Mouse (Mus musculus): Measurements from ENCODE around the gene Olfr67. TPM values are rescaled to one million over a fixed set of nuclear protein-coding genes. Genes with fewer than 3 reads are reported as not detected.
"Not testable (repeated sequence)": the region's sequence is repeated elsewhere in the genome, so short reads cannot be mapped to it uniquely, and the experiment has no call there.

Gene Olfr67
- not detected in 2 replicates for polyA plus RNA-seq (2015; fragmentation: Nextera tagmentation; extraction: Ambion mirVana)

DNA sequence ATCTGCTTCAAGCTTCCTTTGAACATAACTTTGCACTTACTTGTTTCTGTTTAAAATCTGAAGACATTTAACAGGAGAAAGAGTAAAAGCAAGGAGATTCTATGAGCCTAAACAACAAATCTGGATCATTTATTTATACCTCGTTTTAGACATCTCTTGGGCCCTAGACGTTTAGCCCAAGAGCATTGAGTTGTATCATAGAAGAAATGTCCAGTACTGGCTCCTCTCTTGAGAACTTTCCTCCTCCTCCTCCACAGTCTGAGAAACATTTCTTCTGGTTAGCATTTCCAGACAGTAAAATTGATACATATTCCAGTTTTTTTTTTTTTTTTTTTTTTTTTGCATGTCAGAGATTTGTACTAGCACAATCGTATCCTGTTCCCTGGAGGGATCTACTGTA lies at the start of gene Olfr67:
TSS of gene Olfr67 (minus strand) at position 101 of the 400 bp plus-strand sequence.
- DNase-seq (ENCODE audit: low spot score) (no peak), ATAC-seq (ENCODE audit: low FRiP score, low TSS enrichment) (no peak)
- Histone ChIP-seq H3K4me2 (replicated peaks; ENCODE audit: low read depth) (no peak within 1 kb of the TSS), H3K36me3 (ENCODE audit: control insufficient read depth, insufficient read depth, low read length) (no peaks in the 10 kb centered on the region), H3K4me1 (replicated peaks; ENCODE audit: control insufficient read depth, insufficient read depth) (no peaks in the 10 kb centered on the region), H3K27me3 (ENCODE audit: control insufficient read depth, insufficient read depth, low read length) (no peaks in the 10 kb centered on the region), H3K27ac (replicated peaks) (no peak within 1 kb of the TSS), H3K9me3 (ENCODE audit: control insufficient read depth, low read length) (no peaks in the 10 kb centered on the region), H3K4me3 (ENCODE audit: low read depth, low read length) (no peak within 1 kb of the TSS), H3K9ac (ENCODE audit: low read length) (no peak within 1 kb of the TSS)
- TF ChIP-seq CTCF (IDR thresholded peaks at IDR 0.05; ENCODE audit: low read depth) (no peak), EP300 (optimal IDR thresholded peaks at IDR 0.05) (no peak)
- WGBS = 63% methylated on average over 3 of the region's 3 CpGs

DNA sequence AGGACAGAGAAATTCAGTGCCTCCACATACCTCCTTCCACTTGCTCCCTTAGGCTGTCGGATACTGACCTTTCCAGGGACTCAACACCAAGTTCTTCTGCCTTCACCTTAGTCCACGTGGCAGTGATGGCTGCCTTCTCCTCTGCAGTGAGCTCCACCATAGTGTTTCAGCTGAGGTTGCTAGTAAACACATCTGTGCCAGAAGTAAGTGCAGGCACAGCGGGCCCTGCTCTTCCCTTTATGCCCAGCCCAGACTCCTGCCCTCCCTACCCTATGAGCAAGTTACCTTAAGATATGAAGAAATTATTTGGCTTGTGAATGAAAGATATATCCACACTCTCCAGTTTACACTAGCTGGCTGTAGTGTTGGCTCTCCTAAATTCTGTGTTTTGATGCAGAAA lies 48.6 kb upstream of the Olfr67 start, which contains the start of gene Hbb-bh2:
TSS of gene Hbb-bh2 (minus strand) at position 253 of the 400 bp plus-strand sequence.
- 54% methylated on average over 3 of the region's 3 CpGs for WGBS
- TF ChIP-seq EP300 (optimal IDR thresholded peaks at IDR 0.05) (no peak), CTCF (IDR thresholded peaks at IDR 0.05; ENCODE audit: low read depth) (no peak)
- Histone ChIP-seq H3K27ac (replicated peaks) (no peak within 1 kb of the TSS), H3K9ac (ENCODE audit: low read length) (no peak within 1 kb of the TSS), H3K36me3 (ENCODE audit: control insufficient read depth, insufficient read depth, low read length) (no peaks in the 10 kb centered on the region), H3K4me1 (replicated peaks; ENCODE audit: control insufficient read depth, insufficient read depth) (no peaks in the 10 kb centered on the region), H3K4me2 (replicated peaks; ENCODE audit: low read depth) (no peak within 1 kb of the TSS), H3K27me3 (ENCODE audit: control insufficient read depth, insufficient read depth, low read length) (no peaks in the 10 kb centered on the region), H3K9me3 (ENCODE audit: control insufficient read depth, low read length) (no peaks in the 10 kb centered on the region), H3K4me3 (ENCODE audit: low read depth, low read length) (no peak within 1 kb of the TSS)
- no peak for ATAC-seq (ENCODE audit: low FRiP score, low TSS enrichment)
- DNase-seq (ENCODE audit: low spot score) = no peak

DNA sequence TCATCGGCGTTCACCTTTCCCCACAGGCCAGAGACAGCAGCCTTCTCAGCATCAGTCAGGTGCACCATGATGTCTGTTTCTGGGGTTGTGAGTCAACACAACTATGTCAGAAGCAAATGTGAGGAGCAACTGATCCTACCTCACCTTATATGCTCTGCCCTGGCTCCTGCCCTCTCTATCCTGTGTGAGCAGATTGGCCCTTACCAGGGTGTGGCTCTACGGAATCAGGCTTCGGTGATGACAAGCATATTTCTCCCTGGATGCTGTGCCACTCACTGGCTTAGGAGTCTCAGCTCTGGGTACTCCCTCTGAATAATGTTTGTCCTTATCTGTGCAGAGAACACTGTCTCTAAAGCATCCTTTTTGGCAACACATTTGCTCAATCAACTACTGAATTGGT lies 36.2 kb upstream of the Olfr67 start, which contains the start of gene Hbb-bs:
TSS of gene Hbb-bs (minus strand) at position 289 of the 400 bp plus-strand sequence.
- no peaks in the 10 kb centered on the region for H3K4me1 ChIP-seq (replicated peaks; ENCODE audit: control insufficient read depth, insufficient read depth)
- no peaks in the 10 kb centered on the region for H3K9me3 ChIP-seq (ENCODE audit: control insufficient read depth, low read length)
- no peak within 1 kb of the TSS for H3K4me3 ChIP-seq (ENCODE audit: low read depth, low read length)
- TF ChIP-seq CTCF (IDR thresholded peaks at IDR 0.05; ENCODE audit: low read depth) (no peak), EP300 (optimal IDR thresholded peaks at IDR 0.05) (no peak)
- no peak within 1 kb of the TSS for H3K4me2 ChIP-seq (replicated peaks; ENCODE audit: low read depth)
- ATAC-seq (ENCODE audit: low FRiP score, low TSS enrichment) = peak; percentile 45; the same call in 1 of the 2 replicates
- WGBS = 86% methylated on average over 4 of the region's 4 CpGs
- H3K9ac ChIP-seq (ENCODE audit: low read length) = no peak within 1 kb of the TSS
- H3K27ac ChIP-seq (replicated peaks) = no peak within 1 kb of the TSS
- DNase-seq (ENCODE audit: low spot score) = no peak
- no peaks in the 10 kb centered on the region for H3K36me3 ChIP-seq (ENCODE audit: control insufficient read depth, insufficient read depth, low read length)
- no peaks in the 10 kb centered on the region for H3K27me3 ChIP-seq (ENCODE audit: control insufficient read depth, insufficient read depth, low read length)

DNA sequence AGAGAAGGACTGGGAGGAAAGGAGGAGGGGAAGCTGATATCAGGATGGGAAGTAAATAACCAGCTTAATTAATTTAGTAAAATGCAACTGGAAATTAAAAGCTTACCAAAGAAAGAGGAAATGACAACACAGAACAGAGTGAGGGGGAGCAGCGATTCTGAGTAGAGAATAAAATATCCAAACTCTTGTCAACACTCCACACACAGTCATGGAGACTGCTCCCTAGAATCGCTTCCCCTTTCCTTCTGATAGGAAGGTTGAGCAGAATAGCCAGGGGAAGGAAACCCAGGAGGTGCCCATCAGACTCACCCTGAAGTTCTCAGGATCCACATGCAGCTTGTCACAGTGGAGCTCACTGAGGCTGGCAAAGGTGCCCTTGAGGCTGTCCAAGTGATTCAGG lies 35.5 kb upstream of the Olfr67 start:
- H3K36me3 ChIP-seq (ENCODE audit: control insufficient read depth, insufficient read depth, low read length); H3K9me3 ChIP-seq (ENCODE audit: control insufficient read depth, low read length); H3K4me3 ChIP-seq (ENCODE audit: low read depth, low read length); H3K4me2 ChIP-seq (replicated peaks; ENCODE audit: low read depth); ATAC-seq (ENCODE audit: low FRiP score, low TSS enrichment); H3K27me3 ChIP-seq (ENCODE audit: control insufficient read depth, insufficient read depth, low read length); DNase-seq (ENCODE audit: low spot score); H3K27ac ChIP-seq (replicated peaks); H3K4me1 ChIP-seq (replicated peaks; ENCODE audit: control insufficient read depth, insufficient read depth); H3K9ac ChIP-seq (ENCODE audit: low read length): not testable (repeated sequence)
- WGBS = no CpG with 5 or more reads among the region's 2 CpGs

DNA sequence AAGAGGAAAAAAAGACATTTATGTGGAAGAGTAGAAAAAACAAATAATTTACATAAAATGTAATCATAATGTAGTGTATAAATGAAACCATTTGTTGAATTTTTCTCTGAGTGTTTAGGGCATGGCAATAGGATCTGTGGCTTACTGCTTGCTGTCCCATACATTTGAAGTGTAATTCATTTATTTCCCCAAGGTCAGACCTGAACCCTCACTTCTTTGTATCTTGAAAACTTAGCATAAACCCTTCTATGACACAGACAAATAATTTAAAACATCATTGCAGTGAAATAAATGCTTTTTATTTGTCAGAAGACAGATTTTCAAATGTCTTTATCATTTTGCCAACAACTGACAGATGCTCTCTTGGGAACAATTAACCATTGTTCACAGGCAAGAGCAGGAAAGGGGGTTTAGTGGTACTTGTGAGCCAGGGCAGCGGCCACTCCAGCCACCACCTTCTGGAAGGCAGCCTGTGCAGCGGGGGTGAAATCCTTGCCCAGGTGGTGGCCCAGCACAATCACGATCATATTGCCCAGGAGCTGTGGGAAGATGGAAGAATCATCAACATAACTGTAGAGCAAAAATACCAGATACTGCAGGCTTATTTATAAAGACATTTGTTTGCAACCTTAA lies 34.8 kb upstream of the Olfr67 start:
- Histone ChIP-seq H3K4me3 (ENCODE audit: low read depth, low read length) (no peak overlapping the region), H3K36me3 (ENCODE audit: control insufficient read depth, insufficient read depth, low read length) (no peaks in the 10 kb centered on the region), H3K4me1 (replicated peaks; ENCODE audit: control insufficient read depth, insufficient read depth) (no peaks in the 10 kb centered on the region), H3K27ac (replicated peaks) (no peak overlapping the region), H3K9ac (ENCODE audit: low read length) (no peak overlapping the region), H3K27me3 (ENCODE audit: control insufficient read depth, insufficient read depth, low read length) (no peaks in the 10 kb centered on the region), H3K4me2 (replicated peaks; ENCODE audit: low read depth) (no peak overlapping the region), H3K9me3 (ENCODE audit: control insufficient read depth, low read length) (no peaks in the 10 kb centered on the region)
- 59% methylated on average over 3 of the region's 3 CpGs for WGBS
- no peak for ATAC-seq (ENCODE audit: low FRiP score, low TSS enrichment)
- DNase-seq (ENCODE audit: low spot score) = no peak
- no peak for TF ChIP-seq CTCF (IDR thresholded peaks at IDR 0.05; ENCODE audit: low read depth)
- TF ChIP-seq EP300 (optimal IDR thresholded peaks at IDR 0.05) = no peak

DNA sequence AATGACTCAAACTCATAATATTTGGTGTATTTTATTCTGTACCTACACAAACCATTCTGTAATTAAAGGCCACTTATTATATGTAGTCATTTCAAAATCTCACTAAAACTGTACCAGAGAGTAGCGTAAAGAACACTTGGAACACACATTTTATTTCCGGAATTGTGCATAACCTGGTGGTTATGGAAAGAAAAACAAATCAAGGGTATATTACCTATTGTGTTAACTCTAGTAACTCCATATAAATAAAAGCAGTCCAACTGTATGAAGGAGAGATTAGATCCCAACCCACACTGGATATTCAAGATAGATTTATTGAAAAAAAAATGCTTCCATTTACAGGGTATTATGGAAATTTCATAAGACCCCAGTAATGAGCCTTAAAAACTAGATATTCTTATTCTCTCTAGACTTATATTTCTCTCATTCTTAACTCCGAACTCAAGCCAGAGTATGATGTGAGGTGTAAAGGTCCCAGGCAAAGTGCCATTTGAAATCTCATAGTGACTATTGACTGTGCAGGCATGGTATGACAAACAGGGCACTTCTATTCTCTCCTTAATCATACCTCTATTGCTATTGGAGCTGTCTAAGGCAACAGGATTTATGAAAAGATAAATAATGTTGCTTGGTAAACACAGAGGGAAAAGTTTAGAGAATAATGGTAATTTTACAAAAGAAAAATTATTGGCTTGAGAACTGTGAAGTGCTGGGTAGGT lies 34.1 kb upstream of the Olfr67 start:
- Histone ChIP-seq H3K27ac (replicated peaks) (no peak overlapping the region), H3K4me2 (replicated peaks; ENCODE audit: low read depth) (no peak overlapping the region), H3K4me3 (ENCODE audit: low read depth, low read length) (no peak overlapping the region), H3K4me1 (replicated peaks; ENCODE audit: control insufficient read depth, insufficient read depth) (no peaks in the 10 kb centered on the region), H3K36me3 (ENCODE audit: control insufficient read depth, insufficient read depth, low read length) (no peaks in the 10 kb centered on the region), H3K27me3 (ENCODE audit: control insufficient read depth, insufficient read depth, low read length) (no peaks in the 10 kb centered on the region), H3K9me3 (ENCODE audit: control insufficient read depth, low read length) (no peaks in the 10 kb centered on the region), H3K9ac (ENCODE audit: low read length) (no peak overlapping the region)
- TF ChIP-seq EP300 (optimal IDR thresholded peaks at IDR 0.05) (no peak), CTCF (IDR thresholded peaks at IDR 0.05; ENCODE audit: low read depth) (no peak)
- WGBS = 89% methylated on average over 3 of the region's 3 CpGs
- DNase-seq (ENCODE audit: low spot score) (no peak), ATAC-seq (ENCODE audit: low FRiP score, low TSS enrichment) (no peak)

Measured in stomach, postnatal 0 days (tissue).